In the genomic region with DNA sequence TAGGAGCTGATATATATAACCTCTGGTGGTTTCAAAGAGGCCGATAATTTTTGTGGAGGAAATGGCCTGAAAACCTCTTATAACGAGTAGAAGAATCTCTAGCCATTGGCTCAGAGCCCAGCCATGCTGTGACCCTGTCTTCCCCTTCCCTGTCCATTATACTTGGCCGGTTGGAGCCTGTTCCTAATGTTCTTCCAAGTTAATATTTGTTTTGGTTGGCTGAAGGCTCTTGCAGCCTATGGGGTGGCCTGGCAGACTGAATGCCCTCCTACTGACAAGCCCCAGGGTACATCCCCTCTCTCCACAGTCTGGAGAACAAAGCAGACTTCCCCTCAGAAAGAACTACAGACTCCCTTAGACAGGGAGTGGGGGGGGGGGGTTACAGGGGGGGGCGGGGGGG, we compare ENCODE assay signal across 8 mouse cellular contexts.
DNase-seq lines count a peak whose midpoint lies in the region; ATAC-seq lines count a peak whose summit lies in the region.

No protein-coding gene starts in this region.

- no peak overlapping the region for H3K27ac ChIP-seq in midbrain, embryonic 14.5 days (replicated peaks; ENCODE audit: low read depth, low read length)
- H3K27ac ChIP-seq in midbrain, embryonic 10.5 days (replicated peaks) = no peak overlapping the region
- no peak overlapping the region for H3K27ac ChIP-seq in embryonic facial prominence, embryonic 14.5 days (replicated peaks; ENCODE audit: low read depth, low read length)
- no peak overlapping the region for H3K27ac ChIP-seq in hindbrain, embryonic 13.5 days
- no peak overlapping the region for H3K27ac ChIP-seq in liver, embryonic 11.5 days (ENCODE audit: low read depth, low read length)

- H3K4me3 ChIP-seq in midbrain, embryonic 14.5 days (replicated peaks; ENCODE audit: low read depth, low read length) = no peak overlapping the region
- H3K4me3 ChIP-seq in midbrain, embryonic 10.5 days = no peak overlapping the region
- H3K4me3 ChIP-seq in embryonic facial prominence, embryonic 14.5 days (ENCODE audit: low read depth, low read length) = no peak overlapping the region
- no peak overlapping the region for H3K4me3 ChIP-seq in hindbrain, embryonic 13.5 days
- H3K4me3 ChIP-seq in liver, embryonic 11.5 days (ENCODE audit: low read depth, low read length) = no peak overlapping the region

- H3K36me3 ChIP-seq in midbrain, embryonic 14.5 days (ENCODE audit: control insufficient read depth, insufficient read depth, low read length) = no peaks in the 10 kb centered on the region
- H3K36me3 ChIP-seq in midbrain, embryonic 10.5 days = no peaks in the 10 kb centered on the region
- no peaks in the 10 kb centered on the region for H3K36me3 ChIP-seq in embryonic facial prominence, embryonic 14.5 days (ENCODE audit: control insufficient read depth, insufficient read depth, low read length)
- no peaks in the 10 kb centered on the region for H3K36me3 ChIP-seq in hindbrain, embryonic 13.5 days
- H3K36me3 ChIP-seq in liver, embryonic 11.5 days (ENCODE audit: control insufficient read depth, insufficient read depth, low read length) = no peaks in the 10 kb centered on the region

- 30% methylated on average over 4 of the region's 4 CpGs for WGBS in midbrain, embryonic 14.5 days
- 34% methylated on average over 4 of the region's 4 CpGs for WGBS in midbrain, embryonic 10.5 days
- WGBS in embryonic facial prominence, embryonic 14.5 days = 19% methylated on average over 3 of the region's 4 CpGs
- WGBS in hindbrain, embryonic 13.5 days = 26% methylated on average over 3 of the region's 4 CpGs
- 47% methylated on average over 4 of the region's 4 CpGs for WGBS in liver, embryonic 11.5 days

- ATAC-seq in midbrain, embryonic 14.5 days (ENCODE audit: low FRiP score, low TSS enrichment) = no peak
- ATAC-seq in embryonic facial prominence, embryonic 14.5 days (ENCODE audit: low read depth) = peak; percentile 55; the same call in 1 of the 2 replicates
- ATAC-seq in hindbrain, embryonic 13.5 days (ENCODE audit: low FRiP score) = peak; percentile 83
- peak; percentile 60 for ATAC-seq in liver, embryonic 11.5 days (replicated peaks; ENCODE audit: low FRiP score)

- no peak overlapping the region for H3K4me2 ChIP-seq in midbrain, embryonic 14.5 days (ENCODE audit: low read length)
- H3K4me2 ChIP-seq in embryonic facial prominence, embryonic 14.5 days (ENCODE audit: low read depth, low read length) = no peak overlapping the region
- H3K4me2 ChIP-seq in hindbrain, embryonic 13.5 days = no peak overlapping the region
- no peak overlapping the region for H3K4me2 ChIP-seq in liver, embryonic 11.5 days

- H3K9ac ChIP-seq in midbrain, embryonic 14.5 days (replicated peaks; ENCODE audit: low read length) = no peak overlapping the region
- H3K9ac ChIP-seq in embryonic facial prominence, embryonic 14.5 days (ENCODE audit: low read depth, low read length) = no peak overlapping the region
- no peak overlapping the region for H3K9ac ChIP-seq in hindbrain, embryonic 13.5 days
- H3K9ac ChIP-seq in liver, embryonic 11.5 days (ENCODE audit: low read depth, low read length) = no peak overlapping the region

- DNase-seq in midbrain, embryonic 14.5 days = peak; percentile 56
- DNase-seq in midbrain, embryonic 10.5 days (ENCODE audit: low spot score) = no peak
- peak; percentile 87 for DNase-seq in embryonic facial prominence, embryonic 14.5 days (ENCODE audit: low spot score)
- DNase-seq in liver, embryonic 11.5 days (ENCODE audit: low spot score) = no peak
- DNase-seq in thymus, postnatal 25 days = no peak
- DNase-seq in frontal cortex, postnatal 10 days (ENCODE audit: low spot score in 2 of 2) = no peak
- DNase-seq in thymus, postnatal 36 days = no peak

- no peaks in the 10 kb centered on the region for H3K4me1 ChIP-seq in midbrain, embryonic 14.5 days (ENCODE audit: control insufficient read depth, insufficient read depth, low read length)
- peaks cover 21% of the 10 kb centered on the region for H3K4me1 ChIP-seq in midbrain, embryonic 10.5 days
- H3K4me1 ChIP-seq in embryonic facial prominence, embryonic 14.5 days (ENCODE audit: control insufficient read depth, insufficient read depth, low read length) = no peaks in the 10 kb centered on the region
- H3K4me1 ChIP-seq in hindbrain, embryonic 13.5 days (replicated peaks) = peaks cover 10% of the 10 kb centered on the region; the same call in 1 of the 2 replicates
- no peaks in the 10 kb centered on the region for H3K4me1 ChIP-seq in liver, embryonic 11.5 days (replicated peaks; ENCODE audit: control insufficient read depth, insufficient read depth, low read length)

- H3K27me3 ChIP-seq in midbrain, embryonic 14.5 days (ENCODE audit: control insufficient read depth, insufficient read depth, low read length) = no peaks in the 10 kb centered on the region
- H3K27me3 ChIP-seq in midbrain, embryonic 10.5 days (ENCODE audit: low read depth, poor library complexity, severe bottlenecking) = peaks cover 54% of the 10 kb centered on the region
- H3K27me3 ChIP-seq in embryonic facial prominence, embryonic 14.5 days (replicated peaks; ENCODE audit: control insufficient read depth, insufficient read depth, low read length) = no peaks in the 10 kb centered on the region
- H3K27me3 ChIP-seq in hindbrain, embryonic 13.5 days = no peaks in the 10 kb centered on the region
- H3K27me3 ChIP-seq in liver, embryonic 11.5 days (replicated peaks; ENCODE audit: control insufficient read depth, insufficient read depth, low read length) = no peaks in the 10 kb centered on the region

- no peaks in the 10 kb centered on the region for H3K9me3 ChIP-seq in midbrain, embryonic 14.5 days (ENCODE audit: control insufficient read depth, low read length)
- H3K9me3 ChIP-seq in midbrain, embryonic 10.5 days (replicated peaks) = no peaks in the 10 kb centered on the region
- H3K9me3 ChIP-seq in embryonic facial prominence, embryonic 14.5 days (ENCODE audit: control insufficient read depth, low read length) = no peaks in the 10 kb centered on the region
- H3K9me3 ChIP-seq in hindbrain, embryonic 13.5 days = no peaks in the 10 kb centered on the region
- H3K9me3 ChIP-seq in liver, embryonic 11.5 days (ENCODE audit: control insufficient read depth, low read length) = no peaks in the 10 kb centered on the region

Comparison
In these comparisons a context has a peak if more than half of its experiments do, and no peak if none do; other contexts are left out.
1. DNase-seq: peak in midbrain, embryonic 14.5 days (single experiment) and embryonic facial prominence, embryonic 14.5 days (single experiment); none in midbrain, embryonic 10.5 days (single experiment), liver, embryonic 11.5 days (single experiment), thymus, postnatal 25 days (single experiment), frontal cortex, postnatal 10 days (0 of 2) and thymus, postnatal 36 days (0 of 2).